Mouse (Mus musculus): ENCODE measurements around the gene Slc23a4. TPM values are rescaled to one million over a fixed set of nuclear protein-coding genes. Genes with fewer than 3 reads are reported as not detected.

Slc23a4 gene
- polyA plus RNA-seq, 1 experiment from 2014 or later: 0.21 TPM

DNA sequence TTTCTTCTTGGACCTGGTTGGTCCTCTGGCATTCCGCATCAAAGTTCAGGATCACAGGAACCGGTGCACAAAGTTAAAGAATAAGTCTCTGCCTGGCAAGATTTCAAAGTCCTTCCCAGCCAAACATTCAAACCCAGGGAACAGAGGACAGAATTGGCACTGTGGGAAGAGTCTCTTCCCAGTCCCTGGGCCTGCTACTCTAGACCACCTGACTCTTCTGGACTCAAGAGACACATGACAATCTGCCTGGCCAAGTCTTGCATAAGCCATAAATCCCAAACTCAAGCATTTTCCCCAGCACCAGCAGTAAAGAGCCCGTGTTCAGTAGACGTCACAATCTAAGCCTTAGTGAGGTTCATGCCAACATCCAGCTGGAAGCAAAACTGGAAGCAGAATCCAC lies 81.5 kb downstream of the Slc23a4 start:
- Histone ChIP-seq H3K4me1 (replicated peaks; ENCODE audit: insufficient read depth, low read length) (no peaks in the 10 kb centered on the region), H3K36me3 (ENCODE audit: insufficient read depth, low read length) (peaks cover 29% of the 10 kb centered on the region), H3K4me2 (ENCODE audit: low read length) (no peak overlapping the region), H3K9ac (ENCODE audit: low read depth, low read length) (no peak overlapping the region), H3K27ac (no peak overlapping the region), H3K9me3 (replicated peaks; ENCODE audit: low read length) (no peaks in the 10 kb centered on the region), H3K4me3 (replicated peaks; ENCODE audit: low read depth, low read length) (no peak overlapping the region), H3K27me3 (ENCODE audit: insufficient read depth, low read length) (no peaks in the 10 kb centered on the region)
- TF ChIP-seq CTCF (IDR thresholded peaks at IDR 0.05; ENCODE audit: low read depth): no peak
- 78% methylated on average over 4 of the region's 4 CpGs for WGBS
- ATAC-seq (replicated peaks; ENCODE audit: low FRiP score, low read depth) (peak; percentile 42), DNase-seq (ENCODE audit: low spot score) (no peak)

DNA sequence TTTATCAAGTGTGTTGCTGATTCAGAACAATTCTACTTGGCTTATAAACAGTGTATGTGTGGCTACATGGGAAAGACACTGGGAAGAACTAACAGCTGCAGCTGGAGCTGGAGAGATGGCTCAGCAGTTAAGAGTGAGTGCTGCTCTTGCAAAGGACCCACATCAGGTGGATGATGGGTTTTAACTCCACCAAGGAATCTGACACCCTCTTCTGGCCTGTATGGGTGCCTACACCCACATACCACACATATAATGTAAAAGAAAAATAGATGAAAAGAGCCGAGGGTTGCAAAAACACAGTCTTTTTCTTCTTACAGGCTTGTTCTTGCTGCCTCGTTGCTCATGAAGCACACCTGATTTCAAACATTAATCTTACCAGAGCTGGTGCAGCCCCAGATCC lies 82.1 kb downstream of the Slc23a4 start:
- H3K4me1 ChIP-seq (replicated peaks; ENCODE audit: insufficient read depth, low read length): no peaks in the 10 kb centered on the region
- no peak for DNase-seq (ENCODE audit: low spot score)
- H3K9me3 ChIP-seq (replicated peaks; ENCODE audit: low read length): no peaks in the 10 kb centered on the region
- H3K9ac ChIP-seq (ENCODE audit: low read depth, low read length): no peak overlapping the region
- ATAC-seq (replicated peaks; ENCODE audit: low FRiP score, low read depth): no peak
- H3K36me3 ChIP-seq (ENCODE audit: insufficient read depth, low read length): peaks cover 33% of the 10 kb centered on the region
- no peak overlapping the region for H3K4me3 ChIP-seq (replicated peaks; ENCODE audit: low read depth, low read length)
- H3K27ac ChIP-seq: no peak overlapping the region
- peak; percentile 25; the same call in 1 of the 2 replicates for TF ChIP-seq CTCF (IDR thresholded peaks at IDR 0.05; ENCODE audit: low read depth)
- H3K27me3 ChIP-seq (ENCODE audit: insufficient read depth, low read length): no peaks in the 10 kb centered on the region
- no peak overlapping the region for H3K4me2 ChIP-seq (ENCODE audit: low read length)
- WGBS: 65% methylated on average over 2 of the region's 2 CpGs

DNA sequence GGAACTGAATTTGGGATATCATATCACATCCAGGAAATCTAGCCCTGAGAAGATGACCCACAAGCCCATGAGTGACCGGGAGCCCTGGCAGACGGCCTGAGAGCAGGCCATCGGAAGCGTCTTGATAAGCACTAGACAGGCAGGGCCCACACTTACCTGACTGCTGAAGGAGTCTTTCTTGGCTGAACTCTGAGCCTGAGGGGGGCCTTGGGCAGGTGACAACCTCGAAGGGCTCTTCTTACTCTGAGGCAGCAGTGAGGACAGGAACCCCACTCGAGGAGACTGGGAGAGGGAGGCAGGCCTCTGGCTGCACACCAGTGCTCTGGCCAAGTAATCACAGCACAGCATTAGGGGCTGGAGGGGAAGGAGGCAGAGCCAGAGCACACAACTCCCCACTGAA lies 83.8 kb downstream of the Slc23a4 start:
- 74% methylated on average over 6 of the region's 6 CpGs for WGBS
- no peak overlapping the region for H3K27ac ChIP-seq
- peaks cover 43% of the 10 kb centered on the region for H3K36me3 ChIP-seq (ENCODE audit: insufficient read depth, low read length)
- H3K9me3 ChIP-seq (replicated peaks; ENCODE audit: low read length): no peaks in the 10 kb centered on the region
- ATAC-seq (replicated peaks; ENCODE audit: low FRiP score, low read depth) (no peak), DNase-seq (ENCODE audit: low spot score) (no peak)
- no peaks in the 10 kb centered on the region for H3K27me3 ChIP-seq (ENCODE audit: insufficient read depth, low read length)
- no peak overlapping the region for H3K9ac ChIP-seq (ENCODE audit: low read depth, low read length)
- TF ChIP-seq CTCF (IDR thresholded peaks at IDR 0.05; ENCODE audit: low read depth): no peak
- H3K4me3 ChIP-seq (replicated peaks; ENCODE audit: low read depth, low read length): no peak overlapping the region
- no peaks in the 10 kb centered on the region for H3K4me1 ChIP-seq (replicated peaks; ENCODE audit: insufficient read depth, low read length)
- H3K4me2 ChIP-seq (ENCODE audit: low read length): no peak overlapping the region

- WGBS: 46% methylated on average over 10 of the region's 10 CpGs
- Histone ChIP-seq H3K4me1 (replicated peaks; ENCODE audit: insufficient read depth, low read length) (no peaks in the 10 kb centered on the region), H3K9ac (ENCODE audit: low read depth, low read length) (no peak overlapping the region), H3K36me3 (ENCODE audit: insufficient read depth, low read length) (peaks cover 48% of the 10 kb centered on the region), H3K4me3 (replicated peaks; ENCODE audit: low read depth, low read length) (no peak overlapping the region), H3K27me3 (ENCODE audit: insufficient read depth, low read length) (no peaks in the 10 kb centered on the region), H3K9me3 (replicated peaks; ENCODE audit: low read length) (no peaks in the 10 kb centered on the region), H3K27ac (no peak overlapping the region), H3K4me2 (ENCODE audit: low read length) (no peak overlapping the region)
- no peak for TF ChIP-seq CTCF (IDR thresholded peaks at IDR 0.05; ENCODE audit: low read depth)
- DNase-seq (ENCODE audit: low spot score): peak; percentile 62
- ATAC-seq (replicated peaks; ENCODE audit: low FRiP score, low read depth): no peak
Measured at GRCm38 (mm10) chr6:34903851-34904250, 84.4 kb downstream of the Slc23a4 start.

- Histone ChIP-seq H3K9me3 (replicated peaks; ENCODE audit: low read length) (no peaks in the 10 kb centered on the region), H3K9ac (ENCODE audit: low read depth, low read length) (no peak overlapping the region), H3K36me3 (ENCODE audit: insufficient read depth, low read length) (peaks cover 48% of the 10 kb centered on the region), H3K27me3 (ENCODE audit: insufficient read depth, low read length) (no peaks in the 10 kb centered on the region), H3K4me3 (replicated peaks; ENCODE audit: low read depth, low read length) (no peak overlapping the region), H3K4me2 (ENCODE audit: low read length) (no peak overlapping the region), H3K4me1 (replicated peaks; ENCODE audit: insufficient read depth, low read length) (no peaks in the 10 kb centered on the region), H3K27ac (no peak overlapping the region)
- DNase-seq (ENCODE audit: low spot score) (peak; percentile 34), ATAC-seq (replicated peaks; ENCODE audit: low FRiP score, low read depth) (no peak)
- WGBS: 64% methylated on average over 5 of the region's 5 CpGs
- TF ChIP-seq CTCF (IDR thresholded peaks at IDR 0.05; ENCODE audit: low read depth): no peak
Measured at GRCm38 (mm10) chr6:34903441-34903840, 84.8 kb downstream of the Slc23a4 start.

GRCm38 (mm10) chr6:34902578-34902977 lies 85.6 kb downstream of the Slc23a4 start:
- TF ChIP-seq CTCF (IDR thresholded peaks at IDR 0.05; ENCODE audit: low read depth): no peak
- no peaks in the 10 kb centered on the region for H3K4me1 ChIP-seq (replicated peaks; ENCODE audit: insufficient read depth, low read length)
- H3K9ac ChIP-seq (ENCODE audit: low read depth, low read length): no peak overlapping the region
- WGBS: 70% methylated on average over 7 of the region's 7 CpGs
- ATAC-seq (replicated peaks; ENCODE audit: low FRiP score, low read depth): no peak
- H3K36me3 ChIP-seq (ENCODE audit: insufficient read depth, low read length): peaks cover 45% of the 10 kb centered on the region
- no peak for DNase-seq (ENCODE audit: low spot score)
- H3K27me3 ChIP-seq (ENCODE audit: insufficient read depth, low read length): no peaks in the 10 kb centered on the region
- H3K4me2 ChIP-seq (ENCODE audit: low read length): no peak overlapping the region
- H3K4me3 ChIP-seq (replicated peaks; ENCODE audit: low read depth, low read length): no peak overlapping the region
- no peak overlapping the region for H3K27ac ChIP-seq
- no peaks in the 10 kb centered on the region for H3K9me3 ChIP-seq (replicated peaks; ENCODE audit: low read length)

GRCm38 (mm10) chr6:34901911-34902444 lies 86.2 kb downstream of the Slc23a4 start:
- DNase-seq (ENCODE audit: low spot score) (no peak), ATAC-seq (replicated peaks; ENCODE audit: low FRiP score, low read depth) (no peak)
- H3K4me3 ChIP-seq (replicated peaks; ENCODE audit: low read depth, low read length): no peak overlapping the region
- H3K9ac ChIP-seq (ENCODE audit: low read depth, low read length): no peak overlapping the region
- no peak for TF ChIP-seq CTCF (IDR thresholded peaks at IDR 0.05; ENCODE audit: low read depth)
- H3K27ac ChIP-seq: no peak overlapping the region
- peaks cover 40% of the 10 kb centered on the region for H3K36me3 ChIP-seq (ENCODE audit: insufficient read depth, low read length)
- H3K4me2 ChIP-seq (ENCODE audit: low read length): no peak overlapping the region
- no peaks in the 10 kb centered on the region for H3K4me1 ChIP-seq (replicated peaks; ENCODE audit: insufficient read depth, low read length)
- H3K27me3 ChIP-seq (ENCODE audit: insufficient read depth, low read length): no peaks in the 10 kb centered on the region
- no peaks in the 10 kb centered on the region for H3K9me3 ChIP-seq (replicated peaks; ENCODE audit: low read length)
- 71% methylated on average over 9 of the region's 9 CpGs for WGBS
